Mouse (Mus musculus) E14TG2a.4 (cell line): ENCODE measurements around the gene Timm50.

ENCODE experiments used
- CTCF ChIP-seq: conservative IDR thresholded peaks from 2 replicates; pipeline ENCODE4 v1.5.1; 2014; ENCODE audit warnings: low read length
- NANOG ChIP-seq: IDR thresholded peaks from 2 replicates; pipeline ENCODE4 v1.6.1; 2014; ENCODE audit warnings: borderline replicate concordance, low read length, mixed read lengths

DNA sequence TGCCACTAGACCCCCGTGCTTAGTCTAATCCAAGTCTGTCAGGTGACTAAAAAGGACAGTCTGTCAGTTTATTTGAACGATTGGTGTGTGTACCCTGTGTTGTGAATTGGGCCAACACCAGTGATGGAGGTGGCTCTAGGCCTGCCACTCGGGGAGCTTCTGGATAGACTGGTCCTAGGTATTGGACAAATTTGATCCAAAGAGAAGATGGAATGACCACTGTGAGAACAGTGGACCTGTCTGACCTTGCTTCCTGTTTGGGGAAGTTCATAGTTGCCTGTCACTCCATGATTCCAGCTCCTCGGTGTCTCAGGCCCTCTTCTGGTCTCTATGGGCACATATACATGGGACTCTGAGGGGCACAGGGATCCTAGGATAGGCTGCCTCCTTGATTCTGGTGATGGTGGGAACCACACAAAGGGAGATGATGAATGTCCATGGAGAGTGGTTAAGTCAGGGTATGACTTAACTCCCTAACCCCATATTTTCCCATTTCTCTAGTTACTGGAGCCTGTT lies 39.9 kb upstream of the Timm50 start:
- TF ChIP-seq CTCF (no peak), NANOG (no peak)
